Mouse (Mus musculus) layer of hippocampus, adult 9-10 months (tissue): ENCODE data around the gene Smg5.
"Not testable (repeated sequence)": the region's sequence is repeated elsewhere in the genome, so short reads cannot be mapped to it uniquely, and the experiment has no call there.

Source experiments
- DNase-seq: peaks from one replicate; pipeline ENCODE4 v3.0.0; 2022; ENCODE audit warnings: low spot score

Gene Smg5

DNA sequence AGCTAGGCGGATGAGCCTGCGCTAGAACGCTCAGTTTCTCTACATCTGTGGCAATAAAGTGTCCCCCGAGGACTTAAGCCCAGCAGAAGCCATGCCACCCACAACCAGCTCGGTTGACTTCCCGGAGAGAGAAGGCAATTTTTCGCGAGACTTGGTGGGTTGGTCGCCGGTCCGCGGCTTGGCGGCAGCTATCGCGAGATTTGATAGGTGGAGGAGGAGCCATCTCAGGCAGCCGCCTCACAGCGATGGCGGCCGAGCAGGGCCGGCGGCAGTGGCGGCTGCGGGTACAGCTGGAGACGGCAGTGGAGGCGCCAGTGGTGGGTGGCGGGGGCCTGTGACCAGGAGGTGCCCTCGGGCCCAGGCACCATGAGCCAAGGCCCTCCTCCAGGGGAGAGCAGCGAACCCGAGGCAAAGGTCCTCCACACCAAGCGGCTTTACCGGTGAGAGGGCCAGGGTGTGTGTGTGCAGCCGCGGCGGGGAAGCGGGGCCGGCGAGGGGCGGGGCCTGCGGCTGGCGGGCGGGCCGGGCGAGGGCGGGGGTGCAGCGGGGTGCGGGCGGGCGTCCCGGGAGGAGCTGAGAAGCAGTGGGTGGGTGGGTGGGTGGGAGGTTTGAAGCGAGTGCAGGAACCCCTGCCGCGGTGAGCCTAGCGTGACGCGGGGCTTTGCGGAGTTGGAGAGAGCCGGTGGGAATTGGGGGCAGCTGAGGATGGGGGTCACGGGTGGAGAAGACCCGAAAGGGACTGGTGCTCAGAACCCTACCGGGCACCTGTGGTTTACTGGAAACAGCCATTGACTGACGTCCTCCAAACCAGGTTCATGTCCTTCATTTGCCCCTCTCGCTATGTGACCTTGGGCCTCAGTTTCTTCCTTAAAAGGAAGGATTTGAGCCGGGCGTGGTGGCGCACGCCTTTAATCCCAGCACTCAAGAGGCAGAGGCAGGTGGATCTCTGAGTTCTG lies at the start of gene Smg5, which contains the start of gene Tmem79:
Gene Smg5 (plus strand): TSS at position 203 of the 956 bp plus-strand sequence.
Gene Tmem79 (minus strand): TSS at position 91 of the 956 bp plus-strand sequence.
- DNase-seq, result peak; percentile 93

DNA sequence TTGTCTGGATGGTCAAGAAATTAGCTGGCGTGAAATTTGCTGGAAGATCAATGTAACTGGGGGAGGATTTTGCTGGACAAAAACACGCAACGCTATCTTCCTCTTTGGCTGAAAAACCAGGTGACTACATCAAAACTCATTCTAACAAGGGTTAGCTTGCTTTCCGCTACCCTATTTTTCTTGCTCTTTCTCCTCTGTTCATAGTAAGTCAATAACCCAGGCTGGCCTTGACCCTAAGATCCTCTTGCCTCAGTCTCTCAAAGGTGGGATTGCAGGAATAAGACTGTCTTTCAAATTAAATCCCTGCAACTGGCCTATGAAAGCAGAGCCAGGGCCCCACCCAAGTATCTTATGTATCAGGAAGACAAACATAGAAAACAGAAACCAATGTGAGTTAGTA lies 49.0 kb upstream of the Smg5 start, which contains the start of gene Gm38392:
Gene Gm38392 (minus strand): TSS at position 101 of the 400 bp plus-strand sequence.
- DNase-seq, result no peak

DNA sequence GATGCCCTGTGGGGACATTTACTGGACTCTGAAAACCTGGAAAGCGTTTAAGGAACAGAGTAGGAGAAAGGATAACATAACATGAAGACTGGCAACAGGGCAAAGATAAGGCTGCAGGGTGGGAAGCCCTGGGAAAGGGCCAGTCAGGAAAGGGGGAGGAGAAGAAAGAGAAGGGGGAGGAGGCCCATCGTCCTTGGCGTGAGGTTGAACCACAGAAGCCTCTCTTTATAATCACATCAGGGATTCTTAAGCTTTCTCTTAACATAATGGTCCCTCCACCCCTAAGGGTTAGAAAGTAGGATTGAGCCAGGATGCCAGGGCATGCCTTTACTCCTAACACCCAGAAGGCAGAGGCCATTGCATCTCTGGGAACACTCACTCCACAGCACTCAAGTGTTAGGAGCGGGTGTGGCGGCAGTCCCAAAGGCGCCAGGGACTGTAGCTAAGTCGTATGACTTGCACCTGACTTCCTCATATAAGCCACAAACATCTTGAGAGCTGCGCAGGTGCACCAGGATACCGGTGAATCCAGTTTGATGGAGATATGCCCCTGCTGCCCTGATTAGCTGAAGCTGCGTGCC lies 47.8 kb upstream of the Smg5 start:
- not testable (repeated sequence) for DNase-seq

DNA sequence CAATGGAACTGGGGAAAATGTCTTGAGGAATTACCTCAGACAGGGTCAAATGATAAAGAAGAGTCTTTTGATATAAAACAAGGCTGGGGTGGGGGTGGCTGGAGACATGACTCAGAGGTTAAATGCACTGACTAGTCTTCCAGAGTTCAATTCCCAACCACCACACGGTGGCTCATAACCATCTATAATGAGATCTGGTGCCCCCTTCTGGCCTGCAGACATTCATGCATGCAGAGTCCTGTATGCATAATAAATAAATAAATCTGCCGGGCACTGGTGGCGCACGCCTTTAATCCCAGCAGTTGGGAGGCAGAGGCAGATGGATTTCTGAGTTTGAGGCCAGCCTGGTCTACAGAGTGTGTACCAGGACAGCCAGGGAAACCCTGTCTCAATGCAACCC lies 44.1 kb upstream of the Smg5 start:
- no peak for DNase-seq

DNA sequence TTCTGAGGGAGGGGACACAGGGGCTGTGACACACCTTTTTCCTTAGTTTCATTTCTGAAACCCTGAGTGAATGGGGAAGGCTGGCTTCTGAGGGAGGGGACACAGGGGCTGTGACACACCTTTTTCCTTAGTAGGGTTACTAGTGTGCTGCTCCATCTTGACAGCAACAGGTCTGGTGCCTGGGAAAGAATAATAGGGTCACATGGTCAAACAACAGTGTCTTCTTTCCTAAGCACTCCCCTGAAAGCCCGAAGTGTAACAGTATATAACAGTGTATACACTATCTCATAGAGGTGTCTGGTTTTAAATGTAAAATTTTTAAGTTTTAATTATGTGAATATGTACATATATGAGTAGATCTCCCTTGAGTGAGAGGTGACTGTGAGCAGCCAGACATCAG lies 40.8 kb upstream of the Smg5 start:
- not testable (repeated sequence) for DNase-seq

DNA sequence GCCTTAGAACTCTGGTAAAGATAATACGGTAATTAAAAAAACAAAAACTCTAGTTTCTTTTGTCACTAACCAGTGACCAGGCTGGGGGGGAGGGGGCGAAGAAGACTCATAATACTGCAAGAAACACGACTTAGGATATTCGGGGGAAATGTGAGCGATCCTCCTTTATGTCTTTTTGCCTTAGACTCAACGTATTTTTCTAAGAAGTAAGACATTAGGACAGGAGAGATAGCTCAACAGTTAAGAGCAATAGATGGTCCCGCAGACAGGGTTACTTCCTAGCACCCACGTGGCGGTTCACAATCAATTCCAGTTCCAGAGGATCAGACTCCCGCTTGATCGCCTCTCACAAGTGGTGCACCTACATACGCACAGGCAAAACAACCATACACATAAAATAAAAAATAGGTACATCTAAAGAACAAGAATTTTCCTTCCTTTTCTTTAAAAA lies 39.9 kb upstream of the Smg5 start:
- DNase-seq, result no peak

DNA sequence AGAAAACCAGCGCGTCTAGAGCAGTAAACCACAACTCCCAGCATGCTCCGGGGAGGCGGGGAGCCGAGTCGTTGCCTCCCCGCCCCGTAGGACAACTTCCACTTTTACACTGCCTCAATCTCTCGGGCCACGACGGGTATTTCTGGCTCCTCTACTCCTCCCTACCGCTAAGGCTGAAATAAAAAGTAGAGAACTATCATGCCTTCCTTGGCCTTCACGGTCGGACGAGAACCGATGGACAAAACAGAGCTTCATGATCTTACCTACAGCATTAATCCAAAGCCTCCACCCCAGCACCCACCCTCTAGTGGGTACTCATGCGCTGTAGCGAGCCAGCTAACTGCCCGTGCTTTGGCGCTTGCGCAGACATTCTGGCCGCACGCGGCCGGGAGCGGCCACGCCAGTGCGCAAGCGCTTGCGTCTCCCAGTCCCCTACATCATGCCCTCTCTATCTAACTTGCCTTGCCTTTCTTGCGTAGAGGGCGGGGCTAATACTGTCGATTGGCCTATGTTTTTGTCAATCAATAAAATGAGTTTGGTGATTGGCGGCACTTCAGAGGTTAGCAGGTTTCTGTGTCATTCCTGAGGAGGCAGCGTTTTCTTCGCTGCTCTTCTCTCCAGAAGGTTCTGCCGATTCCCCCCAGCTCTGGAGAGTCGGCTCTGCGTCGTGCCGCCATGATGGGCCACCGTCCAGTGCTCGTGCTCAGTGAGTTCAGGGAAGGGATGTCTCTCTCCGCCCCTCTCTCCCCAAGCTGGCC lies 39.3 kb upstream of the Smg5 start, which contains the start of the genes Tsacc and Cct3:
Gene Tsacc (minus strand): TSS at position 439 of the 758 bp plus-strand sequence.
Gene Cct3 (plus strand): TSS at position 556 of the 758 bp plus-strand sequence.
- peak; percentile 96 for DNase-seq

DNA sequence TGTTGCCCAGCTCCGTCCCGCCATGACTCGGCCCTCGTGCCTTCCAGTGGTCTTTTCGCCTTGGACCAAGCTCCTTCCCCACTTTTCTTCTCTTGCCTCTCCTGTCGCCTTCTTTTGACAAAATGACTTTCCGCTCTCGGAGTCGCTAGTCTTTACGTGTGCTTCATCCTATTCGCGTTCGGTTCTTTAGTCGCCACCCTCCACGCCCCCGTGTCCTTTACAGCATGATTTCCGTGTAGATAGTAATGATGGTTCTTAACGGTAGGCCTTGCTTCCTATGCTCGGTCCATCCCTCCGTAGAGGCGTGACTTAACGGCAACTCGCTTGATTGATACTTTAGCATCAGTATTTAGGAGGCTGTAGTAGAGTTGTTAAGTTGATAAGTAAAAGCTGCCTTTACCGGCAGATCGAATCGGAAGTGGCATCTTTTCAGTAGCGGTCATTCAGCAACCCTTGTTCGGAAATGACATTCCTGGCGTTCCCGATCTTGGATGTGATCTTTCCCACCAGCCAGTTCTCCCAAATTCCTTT lies 38.7 kb upstream of the Smg5 start:
- peak; percentile 25 for DNase-seq

DNA sequence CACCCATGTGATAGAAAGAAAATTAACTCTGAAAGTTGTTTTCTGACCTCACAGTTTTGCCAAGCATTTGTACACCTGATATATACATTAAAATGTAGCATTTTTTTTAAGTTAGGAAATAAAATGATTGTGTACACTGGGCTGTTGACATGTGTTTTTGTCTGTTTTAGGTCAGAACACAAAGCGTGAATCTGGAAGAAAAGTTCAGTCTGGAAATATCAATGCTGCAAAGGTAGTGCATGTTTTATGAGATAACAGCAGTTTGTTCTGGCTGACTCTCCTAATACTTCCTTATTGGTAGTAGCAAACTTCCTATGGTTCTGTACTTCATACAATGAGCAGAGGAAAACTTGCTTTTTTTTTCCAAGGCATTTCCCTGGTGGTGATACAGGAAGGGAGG lies 36.9 kb upstream of the Smg5 start:
- no peak for DNase-seq

DNA sequence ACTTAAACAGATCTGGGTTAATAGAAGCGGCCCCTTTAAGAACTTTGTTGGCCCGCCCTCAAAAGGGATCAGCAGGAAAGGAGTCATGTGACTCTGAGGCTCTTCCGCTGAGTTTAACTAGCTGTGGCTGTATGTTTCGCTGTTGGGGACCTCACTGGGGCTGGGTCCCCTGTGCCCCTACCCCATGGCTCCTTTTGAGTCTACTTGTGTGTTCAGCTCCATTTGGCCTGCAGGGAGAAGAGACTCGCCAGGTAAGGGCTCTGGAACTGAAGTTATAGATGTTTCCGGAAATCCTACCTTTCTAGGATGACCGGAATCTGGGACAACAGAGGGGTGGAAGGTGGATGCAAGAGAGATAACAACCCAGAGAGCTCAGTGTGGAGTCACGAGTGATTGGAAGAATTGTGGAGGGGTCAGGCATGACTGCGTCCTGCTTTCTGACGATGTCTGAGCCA lies 11.1 kb upstream of the Smg5 start, which contains the start of gene Glmp:
Gene Glmp (plus strand): TSS at position 73 of the 455 bp plus-strand sequence.
- DNase-seq, result no peak

DNA sequence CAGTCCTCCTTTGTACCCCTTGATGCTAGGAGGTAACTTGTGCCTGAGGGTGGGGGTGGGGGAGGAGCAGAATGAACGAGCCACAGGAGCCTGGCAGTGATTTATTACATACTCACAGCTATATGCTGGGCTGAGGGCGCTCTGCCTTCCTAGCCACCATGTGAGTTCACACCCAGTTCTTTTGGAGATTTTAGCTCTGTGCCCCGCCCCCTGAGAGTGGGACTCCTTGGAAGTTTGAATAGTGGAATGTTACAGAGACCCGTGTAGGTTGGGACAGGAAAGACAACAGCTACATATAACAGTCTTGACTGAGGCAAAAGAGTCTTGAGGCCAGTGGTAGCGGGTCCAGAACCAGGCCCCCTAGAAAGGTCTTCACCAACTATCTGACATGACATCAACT lies 7.1 kb upstream of the Smg5 start:
- DNase-seq, result no peak

DNA sequence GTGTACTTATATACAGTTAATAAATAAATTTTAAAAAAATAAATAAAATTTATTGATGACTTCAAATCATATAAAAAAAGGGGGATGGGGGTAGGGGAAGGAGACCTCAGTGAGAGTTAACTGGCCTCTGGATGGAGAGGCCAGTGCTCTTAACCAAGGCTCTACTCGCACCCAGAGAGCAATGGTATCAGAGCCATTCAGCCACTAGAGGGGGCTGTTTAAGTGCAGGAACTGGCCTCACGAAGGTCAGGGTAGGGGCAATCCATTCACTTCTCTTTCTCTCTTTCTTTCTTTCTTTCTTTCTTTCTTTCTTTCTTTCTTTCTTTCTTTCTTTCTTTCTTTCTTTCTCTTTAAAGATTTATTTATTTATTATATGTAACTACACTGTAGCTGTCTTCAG lies 4.8 kb upstream of the Smg5 start:
- DNase-seq, result no peak

DNA sequence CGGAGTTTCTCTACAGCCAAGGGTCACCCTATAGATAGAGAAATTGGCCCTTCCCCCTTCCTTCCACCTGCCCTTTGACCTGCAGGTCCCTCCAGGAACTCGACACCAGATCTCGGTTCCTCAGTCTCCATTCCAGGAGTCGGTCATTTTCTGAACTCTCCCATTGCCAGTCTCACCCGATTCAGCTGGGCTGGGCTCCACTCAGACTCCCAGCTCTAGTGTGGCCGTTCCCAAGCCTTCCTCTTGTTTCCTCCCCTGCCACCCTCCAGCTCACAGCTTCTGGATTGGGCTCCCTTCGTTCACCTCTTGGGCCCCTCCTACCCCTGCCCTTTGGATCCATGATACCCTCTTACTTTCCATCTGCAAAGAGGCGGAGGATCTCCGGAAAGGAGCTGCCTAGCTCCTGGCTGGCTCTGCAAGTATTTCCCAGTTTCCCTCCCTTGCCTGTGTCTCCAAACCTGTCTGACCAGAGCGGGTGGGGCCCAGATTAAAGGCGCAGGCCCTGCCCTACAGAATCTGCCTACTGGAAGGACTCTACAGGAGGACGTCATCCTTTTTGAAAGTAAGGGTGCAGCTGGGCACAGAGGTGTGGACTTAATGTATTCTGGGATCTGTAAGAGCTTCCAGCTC lies 1.9 kb upstream of the Smg5 start:
- DNase-seq, result no peak

DNA sequence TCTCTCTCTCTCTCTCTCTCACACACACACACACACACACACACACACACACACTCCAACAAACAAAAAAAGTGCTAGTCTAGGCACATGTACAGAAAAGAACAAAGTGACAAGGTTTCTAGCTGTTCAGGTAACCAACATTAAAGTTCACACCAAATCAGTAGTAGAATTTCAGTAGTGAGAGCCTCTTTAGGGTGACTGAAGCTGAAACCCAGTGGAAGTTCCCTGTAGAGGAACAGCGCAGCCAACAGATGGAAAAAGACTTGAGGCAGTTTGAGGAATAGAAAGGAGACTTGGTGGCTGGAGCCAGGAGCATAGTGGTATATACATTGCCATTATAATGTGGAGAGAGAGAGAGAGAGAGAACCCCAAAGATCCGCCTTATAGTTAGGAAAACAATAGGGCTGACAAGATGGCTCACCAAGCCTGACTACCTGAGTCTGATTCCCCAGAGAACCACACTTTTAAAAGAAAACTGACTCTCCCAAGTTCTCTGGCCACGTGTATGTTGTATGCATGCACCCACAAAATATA lies 1.1 kb upstream of the Smg5 start:
- no peak for DNase-seq

DNA sequence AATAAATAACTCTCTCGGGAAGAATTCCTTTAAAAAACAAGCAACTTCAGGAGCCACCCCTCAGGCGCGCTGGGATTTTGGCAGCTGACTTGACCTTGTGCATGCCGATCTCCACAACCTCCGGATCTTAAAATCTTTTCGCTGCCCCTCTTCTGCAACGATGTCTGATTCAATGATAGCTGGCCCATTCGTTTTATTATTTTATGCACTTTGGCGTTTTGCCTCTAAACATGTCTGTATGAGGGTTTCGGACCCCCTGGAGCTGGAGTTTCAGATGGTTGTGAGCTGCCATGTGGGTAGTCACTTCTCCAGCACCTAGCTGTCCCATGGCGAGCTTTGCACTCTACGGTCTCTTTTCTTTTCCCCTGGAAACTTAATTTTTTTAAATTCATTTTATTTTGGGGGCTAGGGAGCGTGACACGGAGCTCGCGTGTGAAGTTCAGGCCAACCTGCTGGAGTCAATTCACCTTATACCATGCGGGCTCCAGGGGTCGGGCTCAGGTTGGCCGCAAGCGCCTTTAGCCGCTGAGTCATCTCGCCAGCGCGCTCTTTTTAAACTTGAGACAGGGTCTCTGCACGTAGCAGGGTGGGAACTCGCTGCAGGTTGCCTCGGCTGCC lies 515 bp upstream of the Smg5 start:
- no peak for DNase-seq

DNA sequence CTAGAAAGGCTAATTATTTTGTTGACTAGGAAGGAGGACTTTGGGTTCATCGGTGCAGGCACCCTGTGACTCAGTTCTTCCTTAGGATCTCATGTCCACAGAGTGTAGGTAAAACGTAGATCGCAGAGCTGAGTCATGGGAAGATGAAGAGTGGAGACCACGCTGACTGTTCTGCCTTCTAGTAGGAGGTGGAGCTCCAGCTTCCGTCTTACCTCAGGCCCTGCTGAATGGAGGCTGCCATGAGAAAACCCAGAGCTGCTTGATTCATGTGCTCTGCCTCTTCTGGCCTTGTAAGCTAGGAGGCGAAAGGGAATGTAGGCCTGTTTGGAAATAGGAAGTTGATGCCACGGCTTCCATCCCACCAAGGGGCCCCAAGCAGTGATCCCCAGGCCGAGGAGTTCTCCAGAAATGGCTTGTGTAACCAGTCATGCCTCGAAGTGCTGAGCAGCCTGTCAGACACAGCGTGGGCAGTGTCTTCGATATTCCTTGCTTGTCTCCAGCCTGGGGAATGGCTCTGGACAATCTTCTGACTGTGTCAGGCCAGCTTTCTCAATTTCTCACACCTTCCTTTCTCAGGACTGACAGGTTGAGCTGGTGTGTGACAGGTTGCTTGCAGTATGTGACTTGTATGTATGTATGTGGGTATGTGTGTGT lies 1.4 kb downstream of the Smg5 start:
- no peak for DNase-seq

DNA sequence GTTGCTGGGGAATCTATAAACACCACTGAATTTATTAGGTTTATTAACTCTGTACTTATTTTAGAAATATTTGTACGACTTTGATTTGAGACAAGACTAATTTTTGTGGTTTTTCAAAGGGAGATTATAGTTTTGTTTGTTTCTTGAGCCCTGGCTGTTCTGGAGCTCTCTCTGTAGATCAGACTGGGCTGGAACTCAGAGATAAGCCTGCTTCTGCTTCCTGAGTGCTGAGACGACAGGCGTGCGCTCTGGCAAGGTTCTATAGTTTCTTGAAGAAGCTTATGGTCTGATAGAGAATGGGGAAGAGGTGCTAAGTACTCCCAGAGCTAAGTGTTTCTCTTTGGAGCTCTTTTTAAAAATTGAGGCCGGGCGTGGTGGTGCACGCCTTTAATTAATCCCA lies 2.3 kb downstream of the Smg5 start:
- no peak for DNase-seq

DNA sequence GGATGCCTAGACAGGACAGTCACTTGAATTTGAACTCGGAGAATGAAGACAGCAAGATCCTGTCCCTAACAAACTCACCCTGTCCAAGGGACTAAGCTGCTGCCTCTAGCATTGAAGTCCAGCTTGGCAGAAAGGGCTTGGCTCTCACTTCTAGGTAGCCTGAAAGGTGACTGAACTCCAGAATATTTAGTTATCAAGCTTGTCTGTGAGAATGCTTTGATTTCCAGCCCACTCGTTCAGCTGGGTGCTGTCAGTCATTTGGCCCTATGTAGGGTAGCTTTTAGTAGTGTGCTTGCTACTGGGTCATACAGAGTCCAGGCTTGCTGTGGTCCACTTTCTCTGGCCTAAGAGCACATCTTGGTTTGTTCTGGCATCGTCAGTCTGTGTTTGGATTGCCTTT lies 2.9 kb downstream of the Smg5 start:
- DNase-seq, result no peak

DNA sequence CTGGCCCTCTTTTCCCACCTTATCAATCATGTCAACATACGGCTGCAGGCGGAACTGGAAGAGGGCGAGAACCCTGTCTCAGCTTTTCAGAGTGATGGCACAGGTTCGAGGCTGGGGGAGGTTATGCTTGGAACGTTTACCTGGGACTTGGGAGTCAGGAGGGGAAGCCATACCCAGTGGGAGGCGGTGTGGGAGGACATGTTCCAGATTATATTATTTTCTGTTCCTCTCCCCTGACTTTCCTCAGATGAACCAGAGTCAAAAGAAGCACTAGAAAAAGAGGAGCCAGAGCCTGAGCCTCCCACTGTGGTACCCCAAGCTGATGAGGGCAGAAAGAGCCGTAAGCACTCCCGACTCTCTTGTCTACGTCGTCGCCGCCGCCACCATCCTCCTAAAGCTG lies 14.7 kb downstream of the Smg5 start:
- DNase-seq, result no peak

DNA sequence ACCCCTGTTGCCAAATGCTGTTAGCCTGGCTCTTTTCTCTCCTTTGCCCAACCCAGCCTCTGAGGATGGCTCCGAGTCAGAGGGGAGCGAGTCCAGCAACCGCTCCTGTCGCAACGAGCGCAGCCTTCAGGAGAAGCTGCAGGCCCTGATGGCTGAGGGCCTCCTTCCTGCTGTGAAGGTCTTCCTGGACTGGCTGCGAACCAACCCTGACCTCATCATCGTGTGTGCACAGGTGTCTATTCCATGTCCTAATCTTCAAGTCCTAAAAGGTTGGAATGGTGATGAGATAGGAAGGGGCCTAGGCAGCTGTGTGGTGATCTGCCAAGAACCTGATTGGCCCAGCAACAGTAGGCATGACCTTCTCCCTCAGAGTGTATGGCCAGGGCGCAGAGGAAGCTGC lies 16.8 kb downstream of the Smg5 start:
- no peak for DNase-seq
